Mouse (Mus musculus) liver, embryonic 15.5 days (tissue): ENCODE results near the gene Arpc5. TPM values are rescaled to one million over a fixed set of nuclear protein-coding genes. Genes with fewer than 3 reads are reported as not detected.
"Not testable (repeated sequence)": the region's sequence is repeated elsewhere in the genome, so short reads cannot be mapped to it uniquely, and the experiment has no call there.

ENCODE experiments used
- ATAC-seq: fragments of 200-750 bp; cut with Nextera tagmentation; 2 replicates; pipeline ENCODE4 v1.8.0; 2017; ENCODE audit warnings: moderate number of reproducible peaks, mild to moderate bottlenecking, moderate library complexity; ENCODE audit not compliant: insufficient read depth
- H3K27ac ChIP-seq: fragments of 300-500 bp; sonication (generic); replicated peaks from 2 replicates; pipeline ENCODE4 v1.5.1; 2015; ENCODE audit warnings: mild to moderate bottlenecking, inconsistent platforms
- H3K27me3 ChIP-seq: fragments of 300-500 bp; sonication (generic); 2 replicates; pipeline ENCODE4 v1.6.1; 2015; ENCODE audit warnings: mild to moderate bottlenecking, inconsistent platforms
- H3K36me3 ChIP-seq: fragments of 300-500 bp; sonication (generic); replicated peaks from 2 replicates; pipeline ENCODE4 v1.6.1; 2015; ENCODE audit warnings: moderate library complexity, mild to moderate bottlenecking, inconsistent platforms
- H3K4me1 ChIP-seq: fragments of 300-500 bp; sonication (generic); replicated peaks from 2 replicates; pipeline ENCODE4 v1.6.1; 2015; ENCODE audit warnings: inconsistent platforms
- H3K4me2 ChIP-seq: fragments of 300-500 bp; sonication (generic); 2 replicates; pipeline ENCODE4 v1.6.1; 2015; ENCODE audit warnings: moderate library complexity, mild to moderate bottlenecking, inconsistent platforms
- H3K4me3 ChIP-seq: fragments of 300-500 bp; sonication (generic); replicated peaks from 2 replicates; pipeline ENCODE4 v1.5.1; 2015; ENCODE audit warnings: mild to moderate bottlenecking, inconsistent platforms
- H3K9ac ChIP-seq: fragments of 300-500 bp; sonication (generic); 2 replicates; pipeline ENCODE4 v1.6.1; 2015; ENCODE audit warnings: moderate library complexity, mild to moderate bottlenecking, inconsistent platforms
- H3K9me3 ChIP-seq: fragments of 300-500 bp; sonication (generic); replicated peaks from 2 replicates; pipeline ENCODE4 v1.6.1; 2016; ENCODE audit warnings: inconsistent platforms
- WGBS: fragments of 180-500 bp; shearing (Covaris S2); methylation state at CpG from one replicate; pipeline ENCODE4 v1.1.7; 2015; ENCODE audit warnings: mixed read lengths; ENCODE audit not compliant: insufficient replicate concordance; 5-methylcytosine and 5-hydroxymethylcytosine counted together
- polyA plus RNA-seq: library from polyadenylated mRNA; unstranded; fragments of >200 nt; fragmentation: Nextera tagmentation; extraction: Ambion mirVana; gene quantifications from 2 replicates; pipeline ENCODE4 v1.2.1, GENCODE M21; 2015

The Arpc5 gene
- polyA plus RNA-seq, 1 experiment from 2014 or later: 146 TPM

DNA sequence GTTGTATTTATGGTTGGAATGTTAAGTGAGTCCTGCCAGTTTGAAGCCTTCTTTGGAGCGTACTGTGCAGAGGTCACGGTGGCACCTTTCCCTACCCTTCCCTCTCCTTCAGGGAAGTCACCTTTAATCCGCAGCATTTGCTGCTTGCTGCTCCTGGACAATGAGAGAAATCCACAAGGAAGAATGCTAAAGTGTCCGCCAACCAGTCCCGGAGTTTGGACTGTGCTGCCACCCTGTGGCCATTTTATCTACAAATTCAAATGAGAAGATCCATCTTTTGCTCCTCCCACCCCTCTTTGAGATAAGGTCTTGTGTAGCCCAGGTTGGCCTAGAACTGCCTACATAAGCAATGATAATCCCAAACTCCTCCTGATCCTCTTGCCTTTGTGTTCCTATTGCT lies 19.9 kb upstream of the Arpc5 start:
- H3K4me3 ChIP-seq: no peak overlapping the region
- no peaks in the 10 kb centered on the region for H3K9me3 ChIP-seq
- no peaks in the 10 kb centered on the region for H3K36me3 ChIP-seq
- H3K4me1 ChIP-seq: no peaks in the 10 kb centered on the region
- no peak overlapping the region for H3K27ac ChIP-seq
- ATAC-seq: no peak
- no peak overlapping the region for H3K4me2 ChIP-seq
- no peaks in the 10 kb centered on the region for H3K27me3 ChIP-seq
- 19% methylated on average over 5 of the region's 5 CpGs for WGBS
- no peak overlapping the region for H3K9ac ChIP-seq

DNA sequence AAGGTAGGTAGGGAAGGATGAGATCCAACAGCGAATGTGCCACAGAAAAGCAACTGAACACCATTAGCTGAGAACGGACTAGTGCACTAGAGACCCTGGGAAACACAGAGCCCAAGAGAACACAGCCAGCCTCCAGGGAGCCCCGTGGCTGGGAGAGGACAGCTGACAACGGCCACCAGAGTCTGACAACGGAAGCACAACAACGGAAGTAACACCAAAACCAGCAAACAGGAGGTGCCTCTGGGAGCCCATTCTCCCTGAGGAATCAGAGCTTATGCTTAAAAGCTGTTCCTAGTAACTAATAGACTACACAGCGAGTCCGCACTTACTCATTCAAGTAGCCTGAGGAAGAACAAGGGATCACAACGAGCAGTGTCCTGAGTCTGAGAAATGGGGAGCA lies 17.1 kb upstream of the Arpc5 start:
- H3K4me2 ChIP-seq: no peak overlapping the region
- ATAC-seq: no peak
- H3K9me3 ChIP-seq: no peaks in the 10 kb centered on the region
- H3K4me3 ChIP-seq: no peak overlapping the region
- no peak overlapping the region for H3K27ac ChIP-seq
- no peak overlapping the region for H3K9ac ChIP-seq
- no peaks in the 10 kb centered on the region for H3K27me3 ChIP-seq
- no peaks in the 10 kb centered on the region for H3K4me1 ChIP-seq
- no peaks in the 10 kb centered on the region for H3K36me3 ChIP-seq
- 47% methylated on average over 9 of the region's 9 CpGs for WGBS

DNA sequence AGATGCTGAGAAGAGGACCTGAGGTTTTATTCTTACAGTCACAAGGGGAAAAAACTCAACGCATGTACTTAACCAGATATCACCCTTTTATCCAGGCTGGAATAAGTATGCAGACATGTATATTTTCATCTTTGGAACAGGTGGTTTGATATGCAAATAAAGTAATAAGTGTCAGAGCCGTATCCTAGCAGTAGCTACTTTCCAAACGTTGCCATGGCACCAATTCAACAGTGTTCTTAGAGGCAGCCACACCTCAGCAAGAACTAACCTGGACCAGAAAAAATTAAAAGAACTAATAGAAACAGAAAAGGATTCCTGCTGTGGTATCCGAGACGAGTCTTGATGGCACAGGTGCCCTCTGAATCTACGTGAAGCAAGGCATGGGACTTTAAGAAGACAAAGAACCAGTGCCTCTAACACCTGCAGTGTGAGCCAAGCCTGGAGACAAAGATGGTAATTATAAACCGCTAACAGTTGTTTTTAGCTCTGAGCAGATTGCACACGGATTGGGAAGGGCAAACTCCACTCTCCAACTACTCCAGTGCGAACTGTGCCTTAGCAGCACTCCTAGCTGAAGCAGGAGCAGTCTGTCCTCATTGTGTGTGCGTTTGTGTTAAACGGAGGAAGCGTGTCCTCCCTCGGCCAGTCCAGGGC lies 15.9 kb upstream of the Arpc5 start, which contains the start of gene Apobec4:
Apobec4 (plus strand) TSS at position 240 of the 654 bp plus-strand sequence.
- 56% methylated on average over 13 of the region's 13 CpGs for WGBS
- Histone ChIP-seq H3K36me3 (no peaks in the 10 kb centered on the region), H3K9ac (no peak within 1 kb of the TSS), H3K4me3 (no peak within 1 kb of the TSS), H3K4me1 (no peaks in the 10 kb centered on the region), H3K27ac (no peak within 1 kb of the TSS), H3K9me3 (no peaks in the 10 kb centered on the region), H3K4me2 (no peak within 1 kb of the TSS), H3K27me3 (no peaks in the 10 kb centered on the region)
- ATAC-seq: no peak

DNA sequence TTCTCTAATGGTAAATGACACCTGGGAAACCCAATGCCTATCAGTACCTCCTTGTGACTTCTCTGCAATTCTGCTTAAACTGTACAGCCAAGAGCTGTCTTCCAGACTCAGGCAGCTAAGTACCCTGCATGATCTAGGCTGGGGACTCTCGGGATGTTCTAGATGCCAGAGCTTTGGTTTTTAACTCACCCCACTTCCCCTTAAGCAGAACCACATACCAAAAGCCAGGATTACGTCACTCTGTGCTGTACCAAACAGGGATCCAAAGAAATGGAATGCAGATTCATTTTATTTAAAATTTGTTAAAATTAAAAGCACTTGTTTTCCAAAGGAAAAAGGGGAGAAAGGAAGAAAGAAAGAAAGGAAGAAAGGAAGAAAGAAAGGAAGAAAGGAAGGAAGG lies 4.6 kb upstream of the Arpc5 start:
- WGBS: 36% methylated on average over 2 of the region's 2 CpGs
- H3K36me3 ChIP-seq: no peaks in the 10 kb centered on the region
- no peak for ATAC-seq
- no peaks in the 10 kb centered on the region for H3K9me3 ChIP-seq
- no peak overlapping the region for H3K4me3 ChIP-seq
- no peak overlapping the region for H3K9ac ChIP-seq
- H3K27ac ChIP-seq: no peak overlapping the region
- H3K4me2 ChIP-seq: no peak overlapping the region
- peaks cover 32% of the 10 kb centered on the region for H3K27me3 ChIP-seq
- H3K4me1 ChIP-seq: peaks cover 7% of the 10 kb centered on the region

DNA sequence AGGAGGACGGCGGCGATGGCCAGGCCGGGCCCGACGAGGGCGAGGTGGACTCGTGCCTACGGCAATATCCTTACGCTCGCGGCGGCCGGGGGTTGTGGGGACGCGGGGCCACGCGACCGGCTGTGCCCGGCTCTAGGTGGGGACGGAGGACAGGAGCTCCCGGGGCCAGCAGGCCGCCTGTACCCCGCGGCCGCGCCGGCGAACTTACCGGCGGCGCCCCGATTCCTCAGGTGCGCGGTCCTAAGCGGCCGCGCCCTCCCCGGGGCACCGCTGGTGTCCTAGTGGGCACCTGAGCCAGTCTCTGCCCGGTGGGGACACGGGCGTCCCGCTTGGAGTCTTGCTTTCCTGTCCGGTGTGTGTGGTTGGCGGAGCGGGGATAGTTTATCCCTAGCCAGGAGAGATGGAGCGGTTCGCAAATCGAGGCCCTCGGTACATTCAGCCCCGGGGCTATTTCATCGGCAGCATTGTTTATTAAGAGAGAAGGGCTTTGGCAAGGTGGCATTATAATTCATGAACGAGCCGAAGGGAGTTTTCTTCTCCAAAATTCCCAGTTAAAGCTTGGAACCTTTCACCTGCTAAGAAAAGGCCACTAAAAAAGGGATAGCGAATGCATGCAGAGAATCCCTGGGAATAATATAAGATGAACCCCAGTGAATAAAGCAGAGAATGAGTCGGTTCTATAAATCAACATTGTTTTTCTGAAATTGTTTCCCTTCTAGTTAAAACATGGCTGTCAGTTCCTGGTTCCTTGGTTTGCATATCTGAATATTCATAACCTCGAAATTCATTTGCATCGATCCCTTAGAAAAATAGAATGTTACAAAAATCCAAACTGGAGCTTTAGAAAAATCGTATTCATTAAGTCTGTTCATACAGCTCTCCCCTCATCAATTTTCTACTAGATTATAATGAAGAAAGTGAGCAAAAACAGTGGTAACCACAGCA lies 734 bp downstream of the Arpc5 start:
- Histone ChIP-seq H3K27me3 (peaks cover 32% of the 10 kb centered on the region), H3K4me2 (peak overlapping the region; percentile 96), H3K9ac (peak overlapping the region; percentile 94), H3K4me3 (peak overlapping the region; percentile 82), H3K36me3 (peaks cover 28% of the 10 kb centered on the region), H3K4me1 (peaks cover 7% of the 10 kb centered on the region), H3K9me3 (no peaks in the 10 kb centered on the region), H3K27ac (peak overlapping the region; percentile 87)
- under 1% methylated on average over 60 of the region's 60 CpGs for WGBS
- ATAC-seq: peak; percentile 77

DNA sequence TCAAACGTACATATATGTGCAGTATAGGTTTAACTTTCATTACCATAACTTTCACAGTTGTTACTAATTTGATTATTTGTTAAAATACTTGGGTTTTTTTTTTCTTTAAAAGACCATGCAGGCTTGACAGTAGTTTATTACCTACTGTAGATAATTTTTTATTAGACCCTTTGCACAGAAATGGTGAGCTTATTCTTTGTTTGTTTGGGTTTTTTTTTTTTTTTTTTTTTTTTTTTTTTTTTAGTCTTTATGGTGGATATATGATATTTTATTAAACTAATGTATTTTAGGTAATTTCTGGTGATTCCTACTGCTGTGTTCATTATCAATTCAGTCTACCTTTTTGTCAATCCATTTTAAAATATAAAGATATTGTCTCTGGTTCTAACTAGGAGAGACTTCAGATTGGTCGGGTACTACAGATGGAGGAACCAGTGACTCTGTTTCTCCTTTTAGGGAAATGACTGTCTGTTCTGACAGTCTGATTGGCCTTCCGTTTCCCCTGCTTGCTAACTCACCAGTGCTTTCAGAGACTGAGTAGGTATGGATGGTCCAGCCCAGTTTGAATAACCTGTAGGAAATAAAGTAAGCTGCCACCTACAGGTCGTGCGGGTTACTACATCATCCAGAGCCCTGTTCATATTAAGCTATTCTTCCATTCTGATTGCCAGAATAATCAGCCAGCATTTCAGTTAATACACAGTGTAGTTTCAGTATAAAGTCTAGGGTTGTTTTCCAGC lies 1.6 kb downstream of the Arpc5 start:
- H3K27me3 ChIP-seq: peaks cover 30% of the 10 kb centered on the region
- H3K9ac ChIP-seq: no peak overlapping the region; the same call in 1 of the 2 replicates
- peak; percentile 40 for ATAC-seq
- H3K36me3 ChIP-seq: peaks cover 37% of the 10 kb centered on the region
- H3K4me3 ChIP-seq: peak overlapping the region; percentile 82
- H3K4me1 ChIP-seq: peaks cover 7% of the 10 kb centered on the region
- WGBS: 6% methylated on average over 5 of the region's 5 CpGs
- H3K9me3 ChIP-seq: no peaks in the 10 kb centered on the region
- peak overlapping the region; percentile 96 for H3K4me2 ChIP-seq
- H3K27ac ChIP-seq: 0 out of 2 replicates have a peak overlapping the region, but pooled peaks have one; percentile 87

DNA sequence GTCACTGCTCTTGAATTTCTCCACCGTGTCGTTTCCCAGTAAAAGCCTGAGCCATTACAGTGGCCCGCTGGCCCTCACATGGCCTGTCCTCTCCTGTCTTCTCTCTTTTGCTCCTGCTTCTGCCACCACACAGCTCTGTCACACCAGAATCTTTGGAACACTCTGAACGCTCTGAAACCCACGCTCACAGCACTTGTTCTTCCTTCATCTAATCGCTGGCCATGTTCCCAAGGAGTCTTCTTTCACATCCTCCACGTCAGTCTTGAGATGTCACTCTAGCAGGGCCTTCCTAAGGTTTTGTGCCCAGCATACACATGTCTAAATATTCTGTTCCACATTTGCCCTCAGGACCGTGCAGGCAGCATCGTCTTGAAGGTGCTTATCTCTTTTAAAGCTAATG lies 4.7 kb downstream of the Arpc5 start:
- no peak overlapping the region for H3K9ac ChIP-seq
- no peaks in the 10 kb centered on the region for H3K9me3 ChIP-seq
- H3K27me3 ChIP-seq: peaks cover 4% of the 10 kb centered on the region
- peaks cover 66% of the 10 kb centered on the region for H3K36me3 ChIP-seq
- ATAC-seq: no peak
- peaks cover 2% of the 10 kb centered on the region for H3K4me1 ChIP-seq
- H3K4me2 ChIP-seq: no peak overlapping the region
- H3K4me3 ChIP-seq: no peak overlapping the region
- no peak overlapping the region for H3K27ac ChIP-seq
- WGBS: 84% methylated on average over 9 of the region's 9 CpGs

DNA sequence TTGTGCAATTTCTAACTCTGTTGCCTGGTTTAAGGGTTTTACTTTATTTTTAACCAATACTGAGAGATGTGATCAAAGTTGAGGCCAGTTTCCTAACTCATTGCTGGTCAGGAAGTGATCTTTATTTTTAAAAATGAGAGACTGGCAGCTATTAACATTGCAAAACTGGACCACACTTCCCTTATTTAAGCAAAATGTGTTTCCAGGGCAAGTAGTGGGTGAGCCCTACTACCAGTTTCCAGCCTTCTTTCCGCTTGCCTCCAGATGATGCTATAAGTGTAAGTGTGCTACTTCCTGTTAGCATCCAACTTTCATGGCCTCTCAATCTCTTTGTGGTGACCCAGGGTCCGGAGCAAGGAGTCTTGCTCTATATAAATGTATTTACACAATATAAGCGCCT lies 8.3 kb downstream of the Arpc5 start:
- not testable (repeated sequence) for H3K4me1 ChIP-seq, H3K9me3 ChIP-seq, H3K4me3 ChIP-seq, ATAC-seq, H3K27me3 ChIP-seq, H3K27ac ChIP-seq, H3K4me2 ChIP-seq, H3K9ac ChIP-seq
- 78% methylated on average over 3 of the region's 3 CpGs for WGBS
- peaks cover 67% of the 10 kb centered on the region for H3K36me3 ChIP-seq

DNA sequence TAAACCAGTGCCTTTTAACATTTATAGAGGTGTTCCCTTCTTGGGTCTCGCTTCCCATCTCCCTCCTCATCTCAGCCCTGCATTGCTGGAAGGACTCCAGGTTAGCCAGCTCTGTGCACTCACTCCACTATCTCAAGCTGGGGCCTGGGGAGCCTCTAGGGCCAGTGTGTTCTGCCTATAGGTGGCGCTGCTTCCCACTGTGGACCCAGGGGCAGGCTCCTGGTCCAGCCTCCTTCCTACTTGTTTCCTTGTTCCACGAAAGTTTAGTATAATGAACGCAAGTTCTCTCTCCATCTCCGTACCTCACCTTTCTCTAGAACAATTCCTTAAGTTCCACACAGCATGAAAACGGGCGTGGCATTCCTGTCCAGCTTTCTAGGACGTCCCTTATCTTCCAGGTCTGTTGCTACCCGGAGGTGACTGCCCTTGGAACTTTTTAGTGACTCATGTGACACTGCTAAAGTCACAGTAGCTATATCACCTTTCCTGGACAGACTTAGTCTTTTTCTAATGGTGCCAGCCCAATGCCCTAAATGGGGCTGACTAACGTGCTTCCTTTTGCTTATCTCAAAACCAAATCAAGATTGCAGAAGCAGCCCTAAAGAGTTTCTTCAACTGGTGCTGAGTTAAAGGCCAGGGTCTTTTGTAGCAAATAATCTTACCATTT lies 12.9 kb downstream of the Arpc5 start:
- no peaks in the 10 kb centered on the region for H3K9me3 ChIP-seq
- H3K9ac ChIP-seq: no peak overlapping the region
- peaks cover 26% of the 10 kb centered on the region for H3K36me3 ChIP-seq
- H3K4me2 ChIP-seq: 0 out of 2 replicates have a peak overlapping the region, but pooled peaks have one; percentile 10
- ATAC-seq: peak; percentile 69
- WGBS: 17% methylated on average over 10 of the region's 10 CpGs
- no peak overlapping the region for H3K4me3 ChIP-seq
- no peaks in the 10 kb centered on the region for H3K27me3 ChIP-seq
- no peaks in the 10 kb centered on the region for H3K4me1 ChIP-seq
- no peak overlapping the region for H3K27ac ChIP-seq

DNA sequence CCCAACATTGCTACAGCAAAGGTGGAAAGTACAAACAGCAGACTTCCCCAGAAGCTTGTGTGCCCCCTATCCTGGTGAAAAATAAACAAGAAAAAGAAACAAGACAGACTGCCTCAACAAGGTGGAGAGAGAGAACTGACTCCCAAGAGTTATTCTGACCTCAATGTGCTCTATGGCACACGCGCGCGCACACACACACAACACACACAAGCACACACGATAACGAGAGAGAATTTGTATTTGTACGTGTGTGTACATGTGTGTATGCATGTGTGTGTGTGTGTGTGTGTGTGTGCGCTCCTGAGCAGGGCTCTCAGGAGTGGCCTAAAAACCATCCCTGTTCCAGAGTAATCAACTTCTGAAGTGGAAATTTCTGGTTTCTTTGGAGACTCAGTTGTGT lies 18.3 kb downstream of the Arpc5 start:
- ATAC-seq: no peak
- Histone ChIP-seq H3K27ac (no peak overlapping the region), H3K9me3 (no peaks in the 10 kb centered on the region), H3K4me3 (no peak overlapping the region), H3K4me2 (no peak overlapping the region), H3K9ac (no peak overlapping the region), H3K36me3 (no peaks in the 10 kb centered on the region), H3K4me1 (0 out of 2 replicates have a peak, but pooled peaks cover 2% of the 10 kb centered on the region), H3K27me3 (no peaks in the 10 kb centered on the region)
- 82% methylated on average over 8 of the region's 8 CpGs for WGBS
